Mouse (Mus musculus) stomach, embryonic 16.5 days (tissue): ENCODE results near the gene Kcnj16. TPM values are rescaled to one million over a fixed set of nuclear protein-coding genes. Genes with fewer than 3 reads are reported as not detected.

ENCODE experiments used
- ATAC-seq: fragments of 200-750 bp; cut with Nextera tagmentation; 2 replicates; pipeline ENCODE4 v1.8.0; 2017; ENCODE audit warnings: moderate number of reproducible peaks, moderate TSS enrichment; ENCODE audit not compliant: insufficient read depth, low FRiP score
- H3K27ac ChIP-seq: fragments of 300-500 bp; sonication (generic); 2 replicates; pipeline ENCODE4 v1.5.1; 2014; ENCODE audit warnings: low read length
- H3K27me3 ChIP-seq: fragments of 300-500 bp; sonication (generic); 2 replicates; pipeline ENCODE4 v1.6.1; 2014; ENCODE audit warnings: low read length, control low read depth, mixed read lengths; ENCODE audit not compliant: control insufficient read depth, insufficient read depth
- H3K36me3 ChIP-seq: fragments of 300-500 bp; sonication (generic); 2 replicates; pipeline ENCODE4 v1.6.1; 2014; ENCODE audit warnings: low read length; ENCODE audit not compliant: control insufficient read depth, insufficient read depth
- H3K4me1 ChIP-seq: fragments of 300-500 bp; sonication (generic); 2 replicates; pipeline ENCODE4 v1.6.1; 2014; ENCODE audit warnings: low read length, control low read depth, mixed read lengths; ENCODE audit not compliant: control insufficient read depth, insufficient read depth
- H3K4me2 ChIP-seq: fragments of 300-500 bp; sonication (generic); 2 replicates; pipeline ENCODE4 v1.6.1; 2014; ENCODE audit warnings: low read depth, low read length, mixed read lengths
- H3K4me3 ChIP-seq: fragments of 300-500 bp; sonication (generic); replicated peaks from 2 replicates; pipeline ENCODE4 v1.5.1; 2014; ENCODE audit warnings: mild to moderate bottlenecking, low read length
- H3K9ac ChIP-seq: fragments of 300-500 bp; sonication (generic); 2 replicates; pipeline ENCODE4 v1.6.1; 2014; ENCODE audit warnings: low read length
- H3K9me3 ChIP-seq: fragments of 300-500 bp; sonication (generic); replicated peaks from 2 replicates; pipeline ENCODE4 v1.6.1; 2016; ENCODE audit warnings: low read length, control low read depth; ENCODE audit not compliant: control insufficient read depth
- WGBS: fragments of 180-500 bp; shearing (Covaris S2); extraction: QIAGEN DNeasy Blood & Tissue Kit; methylation state at CpG from one replicate; pipeline ENCODE4 v1.1.7; 2014; 5-methylcytosine and 5-hydroxymethylcytosine counted together
- polyA plus RNA-seq: library from polyadenylated mRNA; unstranded; fragments of >200 nt; fragmentation: Nextera tagmentation; extraction: Ambion mirVana; gene quantifications from 2 replicates; pipeline ENCODE4 v1.2.1, GENCODE M21; 2015

Kcnj16 gene
- polyA plus RNA-seq, 1 experiment from 2014 or later = 0.27 TPM

DNA sequence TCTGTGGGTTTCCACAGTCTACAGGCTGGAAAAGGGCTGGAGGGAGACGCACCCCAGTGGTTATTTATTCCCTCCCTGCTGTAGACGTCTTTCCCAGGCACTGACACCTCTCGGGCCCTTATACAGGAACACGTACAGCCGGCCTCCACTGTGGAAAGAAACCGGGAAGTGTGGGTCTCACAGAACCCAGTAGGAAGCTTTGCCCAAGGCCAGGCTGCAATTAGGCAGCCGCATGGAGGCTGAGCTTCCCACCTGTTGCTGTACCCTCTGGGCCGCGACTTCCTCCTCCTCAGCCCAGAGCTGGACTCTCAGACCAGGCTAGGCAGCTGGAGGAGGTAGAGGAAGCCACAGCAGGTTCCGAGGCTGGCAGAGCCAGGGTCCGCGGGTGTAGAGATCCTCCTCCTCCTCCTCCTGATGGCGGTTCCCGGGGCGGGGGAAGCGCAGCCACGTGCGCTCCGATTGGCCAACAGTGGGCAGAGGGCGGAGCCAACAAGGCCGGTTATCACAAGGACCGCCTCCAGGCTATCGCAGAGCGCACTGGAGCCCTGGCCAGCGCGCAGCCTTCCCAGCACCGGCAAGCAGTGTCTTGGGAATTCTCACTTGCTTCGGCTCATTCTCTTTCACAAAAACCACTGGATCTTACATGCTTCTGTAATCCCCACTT is 97.9 kb downstream of the Kcnj16 start, which contains the start of gene Kcnj2:
Gene Kcnj2 (plus strand): TSS at position 530 of the 664 bp plus-strand sequence.
- WGBS = under 1% methylated on average over 28 of the region's 28 CpGs
- peak within 1 kb of the TSS; percentile 66 for H3K27ac ChIP-seq

DNA sequence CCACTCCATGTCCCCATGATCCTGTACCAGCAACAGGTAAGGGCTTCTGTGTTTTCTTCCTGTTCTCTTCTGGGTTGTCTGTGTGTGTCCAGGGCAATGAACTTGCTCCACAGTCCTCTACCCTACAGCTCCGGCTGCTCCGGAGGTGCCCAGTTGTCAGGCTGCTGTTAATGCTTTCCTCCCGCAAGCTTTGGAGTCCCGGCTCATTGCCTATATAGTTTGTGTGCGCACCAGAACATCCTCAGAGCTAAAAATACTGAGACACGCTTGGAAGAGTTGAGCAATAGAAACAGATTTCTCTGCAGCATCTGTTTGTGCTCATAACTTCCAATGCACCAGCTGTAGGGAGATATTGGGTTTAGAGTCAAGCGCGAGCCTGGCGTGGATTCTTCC is 98.5 kb downstream of the Kcnj16 start:
- peak overlapping the region; percentile 61 for H3K9ac ChIP-seq
- H3K9me3 ChIP-seq = no peaks in the 10 kb centered on the region
- no peak overlapping the region; the same call in 1 of the 2 replicates for H3K27ac ChIP-seq
- no peaks in the 10 kb centered on the region for H3K36me3 ChIP-seq
- under 1% methylated on average over 9 of the region's 9 CpGs for WGBS
- peaks cover 3% of the 10 kb centered on the region; the same call in 1 of the 2 replicates for H3K4me1 ChIP-seq
- H3K4me3 ChIP-seq = peak overlapping the region; percentile 75
- ATAC-seq = peak; percentile 69
- peak overlapping the region; percentile 98 for H3K4me2 ChIP-seq
- no peaks in the 10 kb centered on the region for H3K27me3 ChIP-seq

More for the DNA sequence above, 97.9 kb downstream of the Kcnj16 start, which contains the start of gene Kcnj2:
- H3K36me3 ChIP-seq = no peaks in the 10 kb centered on the region
- peak within 1 kb of the TSS; percentile 74 for H3K9ac ChIP-seq
- peaks cover 3% of the 10 kb centered on the region; the same call in 1 of the 2 replicates for H3K4me1 ChIP-seq
- H3K27me3 ChIP-seq = no peaks in the 10 kb centered on the region
- ATAC-seq = peak; percentile 99
- H3K4me2 ChIP-seq = peak within 1 kb of the TSS; percentile 98
- no peaks in the 10 kb centered on the region for H3K9me3 ChIP-seq
- H3K4me3 ChIP-seq = peak within 1 kb of the TSS; percentile 75

DNA sequence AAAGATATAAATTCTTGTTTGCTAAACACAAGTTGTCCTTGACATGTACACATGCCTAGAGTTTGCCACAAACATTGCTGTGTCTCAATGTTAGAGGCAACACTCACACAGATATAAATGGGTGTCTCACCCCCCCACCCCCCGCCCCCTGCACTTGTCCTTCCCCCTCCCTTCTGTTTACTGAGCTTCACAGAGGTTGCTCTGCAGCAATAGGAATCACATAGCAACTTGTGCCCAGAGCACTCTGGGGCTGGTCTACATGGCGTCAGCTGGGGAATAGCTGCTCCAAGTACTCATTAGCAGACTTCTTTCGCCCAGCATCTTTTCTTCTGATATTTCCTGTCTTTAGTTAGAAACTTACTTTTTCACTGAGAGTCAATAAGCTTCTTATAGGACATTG is 100.0 kb downstream of the Kcnj16 start:
- WGBS = 62% methylated on average over 3 of the region's 3 CpGs
- Histone ChIP-seq H3K4me1 (peaks cover 3% of the 10 kb centered on the region; the same call in 1 of the 2 replicates), H3K4me3 (0 out of 2 replicates have a peak overlapping the region, but pooled peaks have one; percentile 1), H3K4me2 (peak overlapping the region; percentile 98), H3K36me3 (no peaks in the 10 kb centered on the region), H3K9ac (no peak overlapping the region), H3K9me3 (no peaks in the 10 kb centered on the region), H3K27me3 (no peaks in the 10 kb centered on the region), H3K27ac (no peak overlapping the region)
- ATAC-seq = no peak

DNA sequence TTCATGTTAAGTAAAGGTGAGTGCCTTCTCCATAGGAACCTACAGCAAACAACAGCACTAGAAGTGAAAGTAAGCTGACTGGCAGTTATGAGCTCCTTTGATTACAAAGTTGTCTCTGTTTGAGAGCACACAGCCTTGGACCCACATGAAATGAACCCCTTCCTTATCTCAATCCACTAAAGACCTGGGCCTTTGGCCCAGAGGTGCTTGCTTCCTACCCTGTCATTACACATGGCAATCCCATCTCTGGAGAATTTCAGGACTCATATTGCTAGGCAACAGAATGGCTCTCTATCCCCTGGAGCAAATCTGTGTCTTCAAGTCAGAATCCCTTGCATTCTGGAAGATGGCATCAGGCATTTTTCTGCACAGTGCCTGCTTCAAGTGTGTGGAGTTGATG is 102.6 kb downstream of the Kcnj16 start:
- no peak overlapping the region for H3K4me3 ChIP-seq
- H3K27me3 ChIP-seq = no peaks in the 10 kb centered on the region
- H3K9me3 ChIP-seq = no peaks in the 10 kb centered on the region
- H3K36me3 ChIP-seq = no peaks in the 10 kb centered on the region
- no peak overlapping the region for H3K9ac ChIP-seq
- H3K4me2 ChIP-seq = no peak overlapping the region
- no peaks in the 10 kb centered on the region; the same call in 1 of the 2 replicates for H3K4me1 ChIP-seq
- no peak overlapping the region for H3K27ac ChIP-seq
- ATAC-seq = no peak

DNA sequence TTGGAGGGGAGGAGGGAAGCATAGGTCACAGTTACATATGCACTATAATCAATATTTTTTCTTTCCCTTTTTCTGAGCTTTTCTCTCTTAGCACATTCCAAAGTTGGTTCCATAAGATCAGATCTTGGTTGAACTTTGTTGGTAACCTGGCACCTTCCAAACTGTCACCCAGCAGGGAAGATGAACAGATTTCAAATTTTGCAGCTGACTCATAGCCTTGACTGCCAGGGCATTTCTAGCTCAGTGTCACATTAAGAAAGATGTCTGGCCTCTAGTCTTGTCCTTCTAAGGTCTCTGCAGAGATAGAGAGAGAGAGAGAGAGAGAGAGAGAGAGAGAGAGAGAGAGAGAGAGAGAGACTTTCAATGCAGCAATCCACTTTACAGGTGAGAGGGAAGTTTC is 106.3 kb downstream of the Kcnj16 start:
- Histone ChIP-seq H3K36me3 (no peaks in the 10 kb centered on the region), H3K4me2 (no peak overlapping the region), H3K9ac (no peak overlapping the region), H3K4me1 (no peaks in the 10 kb centered on the region), H3K27ac (no peak overlapping the region), H3K4me3 (no peak overlapping the region), H3K27me3 (no peaks in the 10 kb centered on the region), H3K9me3 (no peaks in the 10 kb centered on the region)
- no peak for ATAC-seq

Other genes starting within 250 kb of the Kcnj16 start
- gene Kcnj2, start 98.1 kb downstream of the Kcnj16 start, polyA plus RNA-seq = 1.1 and 1.2 TPM in 2 replicates